Mouse (Mus musculus) brown adipose tissue, adult 24 weeks (tissue): ENCODE results near the gene Plac1. TPM values are rescaled to one million over a fixed set of nuclear protein-coding genes. Genes with fewer than 3 reads are reported as not detected.
A peak's percentile ranks its signal among the peaks of the same experiment; 100 is the strongest.
"Not testable (repeated sequence)": the region's sequence is repeated elsewhere in the genome, so short reads cannot be mapped to it uniquely, and the experiment has no call there.

ENCODE experiments used
- H3K27ac ChIP-seq: fragments of 200-500 bp; replicated peaks from 2 replicates; pipeline ENCODE4 v1.5.1; 2012; ENCODE audit warnings: low read depth, mild to moderate bottlenecking, low read length
- H3K4me1 ChIP-seq: fragments of 200-500 bp; 2 replicates; pipeline ENCODE4 v1.6.1; 2012; ENCODE audit warnings: low read length, mixed read lengths; ENCODE audit not compliant: control insufficient read depth, insufficient read depth, insufficient read length
- H3K4me3 ChIP-seq: fragments of 200-500 bp; 2 replicates; pipeline ENCODE4 v1.5.1; 2012; ENCODE audit warnings: low read depth, mild to moderate bottlenecking, low read length, moderate library complexity; ENCODE audit not compliant: insufficient read depth
- polyA plus RNA-seq: library from polyadenylated mRNA; stranded (reverse); fragments of >200 nt; gene quantifications from 2 replicates; pipeline ENCODE4 v1.2.4, GENCODE M21; 2012; ENCODE audit not compliant: missing spikeins, insufficient read depth, insufficient read length

The Plac1 gene
- polyA plus RNA-seq, 1 experiment, result not detected

DNA sequence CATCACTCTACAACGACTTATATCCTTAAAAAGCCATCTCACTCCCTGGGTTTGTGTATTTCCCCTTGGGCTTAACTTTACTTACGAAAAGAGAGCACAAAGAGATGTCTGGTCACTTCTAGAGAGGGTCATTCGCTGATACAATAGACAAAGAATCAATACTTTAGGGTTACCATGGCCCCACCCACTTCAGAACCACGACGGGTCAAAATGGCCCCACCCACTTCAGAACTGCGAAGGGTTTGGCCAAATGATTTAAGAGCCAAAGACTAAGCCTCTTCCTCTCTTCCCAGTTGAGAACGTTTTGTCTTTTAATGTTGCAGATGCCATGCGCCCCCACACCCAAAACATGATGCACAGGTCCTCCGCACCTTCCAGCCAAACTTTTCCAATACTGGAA lies 184.1 kb downstream of the Plac1 start:
- no peak overlapping the region for H3K27ac ChIP-seq
- H3K4me1 ChIP-seq, result no peaks in the 10 kb centered on the region; the same call in 1 of the 2 replicates
- peak overlapping the region; percentile 86 for H3K4me3 ChIP-seq

DNA sequence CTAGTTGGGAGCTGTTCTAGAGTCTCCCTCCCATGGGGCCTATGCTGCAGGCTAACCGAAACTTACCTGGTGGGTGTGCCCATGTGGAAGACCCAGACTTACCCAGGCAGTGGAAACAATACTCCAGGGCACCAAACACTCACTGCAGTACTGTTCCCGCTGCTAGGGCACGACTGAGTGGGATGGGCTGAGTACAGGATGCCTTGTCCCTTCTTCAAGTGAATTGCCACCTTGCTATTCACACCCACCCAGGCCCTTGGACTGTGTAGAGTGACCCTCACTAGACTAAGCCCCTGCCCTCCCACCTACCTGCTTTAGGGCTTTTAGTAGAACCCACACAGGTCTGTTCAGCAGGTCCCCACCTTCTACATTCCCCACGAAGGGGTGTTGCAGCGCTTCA lies 186.0 kb downstream of the Plac1 start:
- Histone ChIP-seq H3K4me1 (no peaks in the 10 kb centered on the region; the same call in 1 of the 2 replicates), H3K4me3 (no peak overlapping the region), H3K27ac (no peak overlapping the region)

DNA sequence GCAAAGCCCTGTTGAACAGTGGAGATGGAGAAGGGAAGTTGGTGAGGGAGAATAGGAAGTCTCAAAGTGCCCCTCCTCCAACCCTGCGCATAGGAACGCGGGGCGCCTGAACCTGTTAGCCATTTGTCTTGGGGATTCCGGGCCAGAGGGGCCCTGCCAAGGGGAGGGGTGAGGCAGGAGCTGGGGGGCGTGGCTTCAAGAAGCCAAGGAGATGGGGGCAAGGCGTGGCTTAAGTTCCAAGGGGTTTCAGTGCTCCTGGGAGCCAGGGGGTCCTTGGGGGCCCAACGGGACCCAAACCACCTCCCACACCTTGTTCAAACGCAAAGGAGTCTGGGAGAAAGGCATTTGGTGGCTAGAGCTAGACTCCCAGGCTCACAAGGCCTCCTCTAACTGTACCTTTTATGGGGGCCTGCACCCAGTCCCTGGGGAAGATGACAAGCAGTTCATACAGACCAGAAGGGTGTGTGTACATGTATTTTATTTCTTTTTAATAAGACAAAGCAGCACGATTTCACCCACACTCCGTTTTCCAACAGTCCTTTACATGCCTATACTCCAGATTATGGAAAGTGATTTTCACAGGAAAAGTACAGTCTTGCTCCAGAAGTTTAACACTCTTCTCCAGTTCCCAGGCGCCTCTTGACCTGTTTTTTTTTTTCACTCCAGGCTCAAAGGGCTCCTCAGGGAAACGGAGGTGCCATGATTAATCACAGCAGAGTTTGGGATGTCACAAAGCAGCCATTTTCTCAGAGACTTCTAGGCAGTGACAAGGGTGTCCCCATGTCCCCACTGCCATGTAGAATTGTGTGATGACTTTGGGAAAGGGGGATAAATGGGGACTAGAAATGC lies 187.0 kb downstream of the Plac1 start:
- H3K27ac ChIP-seq, result no peak overlapping the region
- no peak overlapping the region; the same call in 1 of the 2 replicates for H3K4me3 ChIP-seq
- H3K4me1 ChIP-seq, result no peaks in the 10 kb centered on the region; the same call in 1 of the 2 replicates

DNA sequence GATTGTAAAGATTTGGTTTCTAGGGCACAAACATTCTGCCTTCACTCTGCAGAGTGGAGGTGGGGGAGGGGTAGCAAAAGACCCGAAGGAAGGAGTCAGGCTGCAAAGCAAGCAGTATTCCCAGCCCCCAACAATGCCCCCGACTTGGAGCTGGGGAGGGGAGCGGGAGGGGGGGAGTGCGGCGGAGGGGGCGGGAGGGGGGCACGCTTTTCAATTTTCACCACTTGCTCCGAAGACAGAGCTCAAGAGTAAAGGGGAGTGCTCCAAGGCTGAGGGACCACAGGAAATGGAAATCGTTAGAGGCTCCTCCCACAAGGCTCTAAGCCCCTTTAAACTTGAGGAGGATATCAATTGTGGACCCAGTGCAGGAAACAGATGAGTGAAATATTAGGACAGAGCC lies 189.6 kb downstream of the Plac1 start:
- Histone ChIP-seq H3K4me3 (no peak overlapping the region), H3K27ac (no peak overlapping the region)

DNA sequence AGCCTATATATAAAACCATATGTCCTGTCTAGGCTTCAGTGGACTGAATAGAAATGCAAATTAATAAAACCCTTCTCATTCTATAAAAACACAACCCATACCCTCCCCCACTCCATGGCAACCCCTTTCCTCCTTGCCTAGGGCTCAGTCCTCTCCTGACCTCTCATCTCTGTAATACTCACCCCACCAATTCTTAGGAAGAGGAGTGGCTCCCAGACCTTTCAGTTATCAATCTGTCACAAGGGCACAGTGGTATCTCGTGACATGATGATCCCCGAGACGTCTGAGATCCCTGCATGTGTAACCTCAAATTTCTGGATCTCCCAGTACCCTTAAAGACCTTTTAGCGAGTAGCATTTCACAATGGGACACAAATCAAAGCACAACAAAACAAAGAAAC lies 190.7 kb downstream of the Plac1 start:
- Histone ChIP-seq H3K27ac (no peak overlapping the region), H3K4me3 (no peak overlapping the region)

More for the DNA sequence above, 189.6 kb downstream of the Plac1 start:
- peaks cover 2% of the 10 kb centered on the region for H3K4me1 ChIP-seq

DNA sequence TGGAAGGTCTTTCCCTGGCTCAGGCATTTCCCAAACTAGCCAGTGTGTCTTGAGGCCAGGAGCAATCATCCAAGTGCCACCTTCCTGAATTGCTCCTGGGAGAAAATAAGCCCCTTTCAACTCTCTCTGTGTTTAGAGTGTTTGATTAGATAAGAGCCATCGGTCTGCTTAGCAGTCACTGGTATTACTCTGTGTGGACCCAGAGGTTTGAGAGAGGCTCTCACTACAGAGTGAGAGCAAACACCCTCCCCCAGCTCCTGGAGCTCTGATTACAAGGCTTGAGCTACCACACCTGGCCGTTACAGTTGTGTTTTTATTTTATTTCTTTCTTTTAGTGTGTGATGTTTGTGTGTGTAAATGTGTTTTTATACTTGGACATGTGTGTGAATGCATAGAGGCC lies 193.0 kb downstream of the Plac1 start:
- Histone ChIP-seq H3K4me1 (peaks cover 2% of the 10 kb centered on the region; the same call in 1 of the 2 replicates), H3K4me3 (no peak overlapping the region), H3K27ac (no peak overlapping the region)

More for the DNA sequence above, 190.7 kb downstream of the Plac1 start:
- H3K4me1 ChIP-seq, result peaks cover 2% of the 10 kb centered on the region

DNA sequence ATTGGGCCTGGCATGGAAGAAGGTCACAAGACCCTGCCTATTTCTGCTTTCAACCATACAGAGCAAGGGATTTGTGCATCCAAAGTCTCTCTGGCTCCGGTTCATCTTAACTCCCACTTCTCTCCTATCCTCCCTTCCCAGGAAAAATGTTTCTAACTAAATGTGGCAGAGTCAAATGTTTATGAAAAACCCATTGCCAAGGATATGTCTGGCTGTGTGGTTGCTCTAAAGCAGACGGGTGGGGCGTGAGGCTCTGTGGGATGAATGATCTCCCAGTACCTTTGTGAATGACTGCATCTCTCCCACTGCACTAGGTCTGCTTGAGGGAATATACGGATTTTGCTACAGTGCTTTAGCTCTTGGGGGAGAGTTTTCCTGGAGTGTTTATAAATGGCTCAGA lies 193.9 kb downstream of the Plac1 start:
- H3K4me1 ChIP-seq, result peaks cover 2% of the 10 kb centered on the region; the same call in 1 of the 2 replicates
- H3K4me3 ChIP-seq, result no peak overlapping the region

DNA sequence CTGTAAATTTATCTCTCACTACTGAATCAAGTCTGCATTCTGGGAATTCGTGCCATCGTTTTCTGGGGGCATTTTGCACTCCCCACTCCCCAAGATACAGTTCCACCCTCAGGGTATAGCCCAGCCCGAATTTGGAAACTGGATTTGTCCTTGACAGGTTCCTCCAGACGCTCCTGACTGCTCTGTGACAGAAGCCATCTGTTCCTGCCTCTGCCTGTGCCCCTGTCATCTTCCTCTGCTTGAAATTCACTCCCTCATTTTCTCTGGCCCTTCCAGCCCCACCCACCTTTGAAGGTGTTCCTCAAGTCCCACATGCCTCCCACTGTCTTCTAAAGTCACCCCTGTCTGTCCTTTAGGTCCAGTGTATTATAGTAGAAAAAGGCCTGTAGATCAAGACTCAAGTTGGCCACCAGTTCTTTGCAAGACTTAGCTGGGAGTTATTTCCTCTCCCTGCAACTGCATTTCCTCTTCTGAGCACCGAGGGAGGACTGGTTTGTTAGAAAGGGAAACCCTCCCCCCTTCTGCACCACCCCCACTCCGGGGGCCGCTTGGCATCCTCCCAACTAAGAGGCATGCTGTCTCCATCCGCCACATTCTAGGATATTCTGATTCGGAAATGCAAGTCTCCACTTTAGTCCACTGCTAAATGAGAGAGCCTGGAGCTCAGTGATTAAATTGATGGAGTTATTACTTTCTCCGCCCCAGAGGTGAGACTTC lies 194.6 kb downstream of the Plac1 start:
- Histone ChIP-seq H3K27ac (peak overlapping the region; percentile 44), H3K4me1 (peaks cover 2% of the 10 kb centered on the region; the same call in 1 of the 2 replicates), H3K4me3 (no peak overlapping the region)

More for the DNA sequence above, 193.9 kb downstream of the Plac1 start:
- H3K27ac ChIP-seq, result peak overlapping the region; percentile 11; the same call in 1 of the 2 replicates

DNA sequence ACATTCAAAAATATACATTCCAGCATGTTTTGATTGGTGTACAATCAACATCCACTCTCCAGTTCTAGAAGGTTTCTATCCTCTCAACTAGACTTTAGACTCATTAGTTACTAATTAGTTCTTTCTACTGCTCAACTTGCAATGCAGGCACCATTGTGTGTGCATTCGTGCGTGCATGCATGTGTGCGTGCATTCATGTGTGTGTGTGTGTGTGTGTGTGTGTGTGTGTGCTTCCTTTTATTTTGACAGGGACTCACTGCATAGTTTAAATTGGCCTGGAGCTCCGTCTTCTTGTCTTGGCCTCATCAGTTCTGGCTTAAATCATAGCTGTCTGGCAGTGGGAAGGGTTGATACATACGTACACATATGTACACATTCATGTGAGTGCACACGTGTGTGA lies 198.9 kb downstream of the Plac1 start:
- Histone ChIP-seq H3K4me3 (no peak overlapping the region), H3K4me1 (peaks cover 2% of the 10 kb centered on the region; the same call in 1 of the 2 replicates), H3K27ac (no peak overlapping the region)

DNA sequence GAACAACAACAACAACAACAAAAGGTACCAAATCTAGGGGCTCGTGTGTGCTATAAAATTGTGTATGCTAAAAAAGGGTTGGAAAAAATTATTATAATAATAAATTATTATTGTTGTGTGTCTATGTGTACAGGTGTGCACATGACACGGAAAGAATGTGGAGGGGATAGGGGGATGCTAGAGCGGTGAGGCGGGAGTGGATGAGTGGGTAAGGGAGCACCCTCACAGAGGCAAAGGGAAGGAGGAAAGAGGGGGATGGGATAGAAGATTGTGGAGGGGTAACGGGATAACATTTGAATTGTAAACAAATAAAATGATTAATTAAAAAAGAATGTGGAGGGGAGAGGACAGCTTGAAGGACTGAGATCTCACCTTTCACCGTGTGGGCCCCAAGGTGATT lies 199.8 kb downstream of the Plac1 start:
- Histone ChIP-seq H3K4me3 (no peak overlapping the region), H3K4me1 (no peaks in the 10 kb centered on the region), H3K27ac (no peak overlapping the region)

DNA sequence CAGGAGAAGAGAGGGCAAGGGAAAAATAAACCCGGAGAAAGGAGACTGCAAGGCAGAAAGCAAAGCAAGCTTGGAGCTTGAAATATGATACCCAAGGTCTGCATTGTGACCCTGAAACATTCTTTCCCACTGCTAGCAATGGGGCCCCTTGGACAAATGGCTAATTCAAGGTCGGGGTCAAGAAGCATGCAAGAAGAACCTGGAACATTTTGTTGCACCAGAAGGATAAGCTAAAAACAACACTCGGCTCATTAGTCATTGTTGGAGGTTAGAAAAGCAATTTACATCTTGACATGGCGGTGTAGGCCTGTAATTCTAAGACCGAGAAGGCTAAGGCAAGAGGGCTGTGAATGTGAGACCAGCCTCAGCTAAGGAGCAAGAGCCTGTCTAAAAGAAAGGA lies 200.3 kb downstream of the Plac1 start:
- Histone ChIP-seq H3K4me1 (no peaks in the 10 kb centered on the region), H3K27ac (no peak overlapping the region), H3K4me3 (no peak overlapping the region)

DNA sequence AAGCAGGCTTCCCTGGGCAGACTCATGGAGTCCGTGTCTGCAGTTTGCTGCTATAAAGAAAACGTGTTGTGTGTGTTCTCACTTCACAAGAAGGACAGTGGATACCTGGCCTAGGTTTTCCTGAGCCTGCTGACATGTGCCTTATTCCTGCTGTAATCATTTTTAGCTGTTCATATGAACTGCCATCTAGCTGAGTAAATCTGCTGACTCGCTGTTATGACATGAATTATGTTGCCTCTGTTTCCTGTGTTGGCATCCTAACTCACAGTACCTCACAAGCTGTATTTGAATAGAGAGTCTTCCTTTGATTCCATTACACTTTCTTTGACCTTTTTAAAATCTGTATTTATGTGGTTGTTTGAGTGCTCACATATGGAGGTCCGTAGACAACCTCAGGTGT lies 201.7 kb downstream of the Plac1 start:
- Histone ChIP-seq H3K4me3 (no peak overlapping the region), H3K27ac (no peak overlapping the region), H3K4me1 (no peaks in the 10 kb centered on the region)

DNA sequence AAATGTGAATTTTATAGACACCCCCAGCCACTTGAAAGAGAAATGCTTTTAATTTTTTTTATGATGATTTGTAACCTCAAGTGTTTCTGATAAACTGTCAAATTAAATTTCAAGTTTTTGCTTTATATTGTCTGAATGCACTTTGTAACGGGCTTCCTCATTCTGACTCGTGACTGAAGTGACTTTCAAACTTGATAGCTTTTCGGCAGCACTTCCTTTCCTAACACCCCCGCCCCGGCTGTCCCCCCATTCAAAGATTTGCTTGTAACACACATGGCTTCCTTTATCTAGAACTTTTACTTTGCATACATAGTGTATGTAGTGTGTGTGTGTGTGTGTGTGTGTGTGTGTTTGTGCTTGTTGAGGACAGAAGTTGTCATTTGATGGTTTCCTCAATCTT lies 210.4 kb downstream of the Plac1 start:
- H3K4me3 ChIP-seq, result no peak overlapping the region
- no peak overlapping the region for H3K27ac ChIP-seq
- H3K4me1 ChIP-seq, result no peaks in the 10 kb centered on the region

DNA sequence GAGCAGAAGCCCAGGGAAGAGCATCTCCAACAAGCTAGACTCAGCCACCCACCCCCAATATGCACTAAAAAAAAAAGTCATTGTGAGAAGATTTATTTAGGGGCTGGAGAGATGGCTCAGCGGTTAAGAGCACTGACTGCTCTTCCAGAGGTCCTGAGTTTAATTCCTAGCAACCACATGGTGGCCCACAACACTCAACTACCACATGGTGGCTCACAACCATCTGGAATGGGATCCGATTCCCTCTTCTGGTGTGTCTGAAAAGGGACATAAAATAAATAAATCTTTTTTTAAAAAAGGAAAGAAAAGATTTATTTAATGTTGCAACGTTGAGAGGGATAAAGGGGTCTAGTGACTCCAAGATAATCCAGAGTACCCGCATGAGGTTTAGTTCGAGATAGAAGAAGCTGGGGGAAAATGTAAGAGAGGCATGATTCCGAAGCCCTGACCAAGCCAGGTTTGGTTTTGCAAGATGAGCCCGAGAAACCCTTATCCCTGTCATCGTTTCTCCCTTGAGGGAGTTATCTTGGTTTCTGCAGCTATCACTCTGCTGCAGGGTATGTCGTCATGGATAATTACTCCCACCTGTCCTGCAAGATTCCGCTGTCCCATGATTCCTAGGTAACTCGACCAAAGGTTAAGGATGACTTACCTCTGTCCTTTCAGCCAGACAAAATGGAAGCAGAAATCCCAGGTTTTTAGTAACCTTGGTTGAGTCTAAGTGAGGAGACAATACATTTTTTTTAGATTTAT lies 214.3 kb downstream of the Plac1 start:
- Histone ChIP-seq H3K4me1 (no peaks in the 10 kb centered on the region), H3K27ac (no peak overlapping the region)

DNA sequence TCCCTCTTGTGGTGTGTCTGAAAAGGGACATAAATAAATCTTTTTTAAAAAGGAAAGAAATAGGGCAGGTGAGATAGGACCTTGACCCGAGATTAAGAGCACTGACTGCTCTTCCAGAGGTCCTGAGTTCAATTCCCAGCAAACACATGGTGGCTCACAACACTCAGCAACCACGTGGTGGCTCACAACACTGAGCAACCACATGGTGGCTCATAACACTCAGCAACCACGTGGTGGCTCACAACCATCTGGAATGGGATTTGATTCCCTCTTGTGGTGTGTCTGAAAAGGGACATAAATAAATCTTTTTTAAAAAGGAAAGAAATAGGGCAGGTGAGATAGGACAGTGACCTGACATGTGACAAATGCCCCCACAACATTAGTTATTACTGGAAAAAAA lies 215.6 kb downstream of the Plac1 start:
- H3K4me3 ChIP-seq, H3K4me1 ChIP-seq: not testable (repeated sequence)

More for the DNA sequence above, 214.3 kb downstream of the Plac1 start:
- H3K4me3 ChIP-seq, result no peak overlapping the region

More for the DNA sequence above, 215.6 kb downstream of the Plac1 start:
- H3K27ac ChIP-seq, result not testable (repeated sequence)
